Mouse (Mus musculus): Measurements from ENCODE around the gene 2010300C02Rik. TPM values are rescaled to one million over a fixed set of nuclear protein-coding genes. Genes with fewer than 3 reads are reported as not detected.

The 2010300C02Rik gene
- total and polyA plus RNA-seq, 2 experiments from 2014 or later: 6.9 to 7.9 TPM

DNA sequence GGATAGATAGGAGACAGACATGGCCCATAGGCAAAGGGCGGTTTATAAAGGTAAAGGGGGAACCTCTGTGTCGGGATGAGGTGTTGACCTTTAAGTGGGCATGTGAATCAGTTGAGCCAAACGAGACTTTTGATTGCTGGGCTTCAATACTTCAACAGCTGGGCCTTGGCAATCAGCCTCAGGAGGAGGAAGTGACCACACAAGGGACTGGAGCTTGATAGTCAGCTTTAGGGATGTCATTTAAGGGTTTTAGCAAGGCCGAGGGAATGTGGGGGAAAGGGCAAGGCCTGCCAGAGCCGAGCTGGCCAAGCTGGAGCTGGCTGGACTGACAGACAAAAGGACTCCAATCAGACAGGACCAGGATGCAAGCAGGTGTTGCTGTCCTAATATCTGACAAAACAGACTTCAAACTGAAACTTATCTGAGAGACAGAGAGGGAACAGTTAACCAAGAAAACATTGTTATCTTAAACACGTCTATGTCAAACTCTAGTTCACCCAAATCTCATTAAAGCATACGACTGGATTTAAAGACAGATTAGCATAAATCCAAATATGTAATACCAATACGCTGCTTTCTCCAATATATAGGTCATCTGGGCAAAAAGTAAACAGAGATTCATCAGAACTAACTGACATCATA is 20.4 kb upstream of the 2010300C02Rik start:
- H3K9me3 ChIP-seq (ENCODE audit: low read length): no peaks in the 10 kb centered on the region
- DNase-seq (ENCODE audit: low spot score): no peak
- no peak for TF ChIP-seq CTCF (IDR thresholded peaks at IDR 0.05)
- H3K4me3 ChIP-seq (ENCODE audit: low read depth, low read length): no peak overlapping the region
- no peak for ATAC-seq (ENCODE audit: low FRiP score)
- 70% methylated on average over 8 of the region's 8 CpGs for WGBS
- H3K27ac ChIP-seq (ENCODE audit: low read depth, low read length): no peak overlapping the region
- H3K4me2 ChIP-seq (ENCODE audit: low read depth, low read length, poor library complexity, severe bottlenecking): no peak overlapping the region
- H3K36me3 ChIP-seq (ENCODE audit: insufficient read depth, low read length): no peaks in the 10 kb centered on the region
- H3K4me1 ChIP-seq (ENCODE audit: insufficient read depth, low read length): no peaks in the 10 kb centered on the region
- no peak overlapping the region for H3K9ac ChIP-seq (replicated peaks; ENCODE audit: low read length, poor library complexity, severe bottlenecking)
- H3K27me3 ChIP-seq (ENCODE audit: insufficient read depth, low read length): no peaks in the 10 kb centered on the region

GRCm38 (mm10) chr1:37738895-37739294 is 19.0 kb upstream of the 2010300C02Rik start:
- TF ChIP-seq CTCF (IDR thresholded peaks at IDR 0.05): no peak
- DNase-seq (ENCODE audit: low spot score): no peak
- Histone ChIP-seq H3K4me3 (ENCODE audit: low read depth, low read length) (no peak overlapping the region), H3K4me1 (ENCODE audit: insufficient read depth, low read length) (no peaks in the 10 kb centered on the region), H3K36me3 (ENCODE audit: insufficient read depth, low read length) (no peaks in the 10 kb centered on the region), H3K27ac (ENCODE audit: low read depth, low read length) (no peak overlapping the region), H3K4me2 (ENCODE audit: low read depth, low read length, poor library complexity, severe bottlenecking) (no peak overlapping the region), H3K27me3 (ENCODE audit: insufficient read depth, low read length) (no peaks in the 10 kb centered on the region), H3K9ac (replicated peaks; ENCODE audit: low read length, poor library complexity, severe bottlenecking) (no peak overlapping the region), H3K9me3 (ENCODE audit: low read length) (no peaks in the 10 kb centered on the region)
- no peak for ATAC-seq (ENCODE audit: low FRiP score)
- 61% methylated on average over 2 of the region's 2 CpGs for WGBS

GRCm38 (mm10) chr1:37737045-37737444 is 17.2 kb upstream of the 2010300C02Rik start:
- DNase-seq (ENCODE audit: low spot score) (no peak), ATAC-seq (ENCODE audit: low FRiP score) (no peak)
- no peaks in the 10 kb centered on the region for H3K27me3 ChIP-seq (ENCODE audit: insufficient read depth, low read length)
- H3K4me3 ChIP-seq (ENCODE audit: low read depth, low read length): no peak overlapping the region
- H3K27ac ChIP-seq (ENCODE audit: low read depth, low read length): no peak overlapping the region
- H3K4me2 ChIP-seq (ENCODE audit: low read depth, low read length, poor library complexity, severe bottlenecking): no peak overlapping the region
- no peaks in the 10 kb centered on the region for H3K4me1 ChIP-seq (ENCODE audit: insufficient read depth, low read length)
- no peak for TF ChIP-seq CTCF (IDR thresholded peaks at IDR 0.05)
- no peak overlapping the region for H3K9ac ChIP-seq (replicated peaks; ENCODE audit: low read length, poor library complexity, severe bottlenecking)
- H3K9me3 ChIP-seq (ENCODE audit: low read length): no peaks in the 10 kb centered on the region
- WGBS: 88% methylated on average over 4 of the region's 4 CpGs
- H3K36me3 ChIP-seq (ENCODE audit: insufficient read depth, low read length): no peaks in the 10 kb centered on the region

- H3K9me3 ChIP-seq (ENCODE audit: low read length): no peaks in the 10 kb centered on the region
These were observed 16.0 kb upstream of the 2010300C02Rik start for GRCm38 (mm10) chr1:37735932-37736331.

DNA sequence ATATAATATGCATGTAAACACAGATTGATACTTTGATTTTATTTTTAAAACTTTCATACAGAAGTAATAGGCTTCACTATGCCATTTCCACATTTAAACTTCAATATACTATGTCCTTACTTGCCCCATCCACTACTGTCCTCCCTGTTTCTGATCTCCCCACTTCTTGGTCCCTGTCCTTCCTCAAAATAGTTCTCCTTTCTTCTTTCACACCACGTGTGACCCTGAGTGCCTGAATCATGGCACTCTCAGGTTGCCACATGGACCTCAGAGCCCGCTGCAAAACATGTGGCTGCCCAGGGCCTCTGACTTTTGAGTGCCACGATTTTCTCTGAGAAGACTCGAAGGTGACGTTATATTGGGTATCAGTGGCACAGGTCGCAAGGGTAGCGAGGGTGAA is 15.0 kb upstream of the 2010300C02Rik start:
- Histone ChIP-seq H3K27ac (ENCODE audit: low read depth, low read length) (no peak overlapping the region), H3K9ac (replicated peaks; ENCODE audit: low read length, poor library complexity, severe bottlenecking) (no peak overlapping the region), H3K4me2 (ENCODE audit: low read depth, low read length, poor library complexity, severe bottlenecking) (no peak overlapping the region), H3K4me3 (ENCODE audit: low read depth, low read length) (no peak overlapping the region), H3K27me3 (ENCODE audit: insufficient read depth, low read length) (no peaks in the 10 kb centered on the region), H3K9me3 (ENCODE audit: low read length) (no peaks in the 10 kb centered on the region), H3K4me1 (ENCODE audit: insufficient read depth, low read length) (no peaks in the 10 kb centered on the region), H3K36me3 (ENCODE audit: insufficient read depth, low read length) (no peaks in the 10 kb centered on the region)
- TF ChIP-seq CTCF (IDR thresholded peaks at IDR 0.05): no peak
- DNase-seq (ENCODE audit: low spot score): no peak
- WGBS: 76% methylated on average over 7 of the region's 7 CpGs
- ATAC-seq (ENCODE audit: low FRiP score): no peak

More at GRCm38 (mm10) chr1:37735932-37736331, 16.0 kb upstream of the 2010300C02Rik start:
- no peak for TF ChIP-seq CTCF (IDR thresholded peaks at IDR 0.05)
- ATAC-seq (ENCODE audit: low FRiP score) (no peak), DNase-seq (ENCODE audit: low spot score) (no peak)
- Histone ChIP-seq H3K9ac (replicated peaks; ENCODE audit: low read length, poor library complexity, severe bottlenecking) (no peak overlapping the region), H3K4me3 (ENCODE audit: low read depth, low read length) (no peak overlapping the region), H3K4me1 (ENCODE audit: insufficient read depth, low read length) (no peaks in the 10 kb centered on the region), H3K4me2 (ENCODE audit: low read depth, low read length, poor library complexity, severe bottlenecking) (no peak overlapping the region), H3K27ac (ENCODE audit: low read depth, low read length) (no peak overlapping the region), H3K36me3 (ENCODE audit: insufficient read depth, low read length) (no peaks in the 10 kb centered on the region), H3K27me3 (ENCODE audit: insufficient read depth, low read length) (no peaks in the 10 kb centered on the region)
- WGBS: 90% methylated on average over 5 of the region's 5 CpGs

DNA sequence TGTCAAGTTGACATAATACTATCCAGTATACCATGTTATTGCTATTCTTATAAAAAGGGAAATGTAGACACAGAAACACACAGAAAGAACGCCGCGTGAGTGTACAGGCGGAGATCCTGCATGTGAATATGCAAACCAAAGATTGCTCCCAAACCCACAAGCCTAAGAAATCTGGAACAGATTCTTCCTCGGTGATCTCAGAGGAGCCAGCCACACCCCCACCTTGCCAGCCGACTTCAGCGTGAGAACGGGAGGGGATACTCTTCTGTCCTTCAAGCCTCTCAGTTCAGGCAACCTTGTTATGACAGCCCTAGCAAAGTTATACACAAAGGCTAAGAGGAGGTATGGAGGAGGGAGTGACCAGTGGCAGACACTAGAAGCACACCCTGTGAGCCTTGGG is 9.5 kb upstream of the 2010300C02Rik start:
- no peak for ATAC-seq (ENCODE audit: low FRiP score)
- DNase-seq (ENCODE audit: low spot score): no peak
- TF ChIP-seq CTCF (IDR thresholded peaks at IDR 0.05): no peak
- Histone ChIP-seq H3K4me3 (ENCODE audit: low read depth, low read length) (no peak overlapping the region), H3K9ac (replicated peaks; ENCODE audit: low read length, poor library complexity, severe bottlenecking) (no peak overlapping the region), H3K27me3 (ENCODE audit: insufficient read depth, low read length) (no peaks in the 10 kb centered on the region), H3K9me3 (ENCODE audit: low read length) (no peaks in the 10 kb centered on the region), H3K4me1 (ENCODE audit: insufficient read depth, low read length) (no peaks in the 10 kb centered on the region), H3K36me3 (ENCODE audit: insufficient read depth, low read length) (no peaks in the 10 kb centered on the region), H3K27ac (ENCODE audit: low read depth, low read length) (no peak overlapping the region), H3K4me2 (ENCODE audit: low read depth, low read length, poor library complexity, severe bottlenecking) (no peak overlapping the region)
- 92% methylated on average over 8 of the region's 8 CpGs for WGBS
